Mouse (Mus musculus): ENCODE results near the gene Arhgap19.
A peak's percentile ranks its signal among the peaks of the same experiment; 100 is the strongest.

Gene Arhgap19

DNA sequence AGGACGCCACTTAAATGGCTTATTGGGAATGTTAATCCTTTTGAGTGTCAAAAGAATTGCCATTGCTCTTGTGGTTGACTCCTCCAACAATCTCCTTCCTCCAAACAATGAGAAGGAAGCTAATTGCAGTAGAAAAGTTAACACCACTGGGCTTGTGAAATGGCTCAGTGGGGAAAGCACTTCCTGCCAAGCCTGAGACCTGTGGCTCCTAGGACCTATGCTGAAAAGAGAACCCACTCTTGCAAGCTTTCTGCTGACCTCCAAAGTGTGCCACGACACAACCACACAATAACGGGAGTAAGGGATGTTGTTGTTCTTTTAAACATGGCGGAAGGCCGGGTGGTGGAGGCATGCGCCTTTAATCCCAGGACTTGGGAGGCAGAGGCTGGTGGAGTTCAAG is 4.3 kb downstream of the Arhgap19 start:
- no peak for DNase-seq

GRCm38 (mm10) chr19:41796789-41797327 is 5.0 kb downstream of the Arhgap19 start:
- DNase-seq, result no peak

- no peak for DNase-seq
These were observed 5.6 kb downstream of the Arhgap19 start for GRCm38 (mm10) chr19:41796148-41796760.

DNA sequence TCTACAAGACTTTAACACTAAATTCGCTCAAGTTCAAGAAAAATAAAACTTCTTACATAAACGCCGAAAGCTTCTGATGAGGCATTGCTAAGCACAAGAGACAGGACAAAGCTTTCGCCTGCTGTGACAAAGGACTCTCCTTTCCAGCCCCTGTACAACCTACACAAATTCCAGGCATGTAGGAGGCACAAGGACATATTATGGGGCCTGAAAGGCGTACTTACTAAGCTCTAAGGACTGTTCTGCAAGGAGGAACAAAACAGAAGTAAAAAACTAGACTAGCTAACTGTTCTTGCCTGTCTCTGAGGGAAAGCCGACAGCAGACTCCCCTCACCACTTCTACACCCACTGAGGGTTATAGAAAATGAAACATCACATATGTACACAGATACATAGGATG is 6.9 kb downstream of the Arhgap19 start:
- DNase-seq, result no peak

- no peak for DNase-seq
These were observed 7.8 kb downstream of the Arhgap19 start for GRCm38 (mm10) chr19:41794017-41794416.

- DNase-seq, result no peak
These were observed 8.8 kb downstream of the Arhgap19 start for GRCm38 (mm10) chr19:41792934-41793486.

DNA sequence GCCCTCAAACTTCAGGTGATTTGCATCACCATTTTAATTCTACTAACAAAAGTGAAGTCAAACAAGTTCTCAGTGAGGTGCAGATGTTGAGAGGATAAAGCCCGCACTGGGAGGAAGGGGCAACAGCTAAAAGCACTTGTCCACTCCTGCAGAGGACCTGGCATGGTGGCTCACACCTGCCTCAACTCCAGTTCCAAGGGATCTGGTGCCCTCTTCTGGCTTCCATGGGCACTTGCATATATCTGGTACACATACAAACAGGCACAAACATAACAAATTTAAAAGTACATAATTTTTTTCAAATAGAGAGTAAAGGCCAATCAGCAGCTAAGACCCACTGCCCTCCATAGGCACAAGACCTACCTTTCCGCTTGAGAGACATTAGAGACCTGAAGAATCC is 10.5 kb downstream of the Arhgap19 start:
- no peak for DNase-seq

- DNase-seq, result no peak
These were observed 12.5 kb downstream of the Arhgap19 start for GRCm38 (mm10) chr19:41789110-41789961.

DNA sequence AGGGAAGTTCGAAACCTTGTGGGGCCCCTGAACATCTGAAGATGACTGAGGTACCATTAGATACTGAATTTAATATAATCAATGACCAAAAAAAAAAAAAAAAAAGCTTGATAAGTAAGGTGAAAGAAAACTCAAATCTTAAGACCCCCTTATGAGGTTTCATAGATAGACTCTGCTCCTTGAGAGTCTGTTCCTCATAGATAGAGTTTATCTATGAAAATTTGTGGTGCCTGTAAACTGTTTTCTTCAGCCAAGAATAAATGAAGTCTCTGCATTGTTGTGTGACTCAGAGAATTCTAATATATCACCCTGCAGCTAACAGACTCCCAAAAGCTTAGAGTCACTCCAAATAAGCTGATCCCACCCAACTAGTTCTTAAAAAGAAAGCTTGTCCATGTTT is 15.0 kb downstream of the Arhgap19 start:
- DNase-seq, result no peak

GRCm38 (mm10) chr19:41777514-41777913 is 24.3 kb downstream of the Arhgap19 start:
- DNase-seq, result peak in 1 of 2 experiments; percentile 36

- no peak for DNase-seq
These were observed 33.1 kb downstream of the Arhgap19 start for GRCm38 (mm10) chr19:41768711-41769110.

GRCm38 (mm10) chr19:41766628-41767027 is 35.2 kb downstream of the Arhgap19 start:
- no peak for DNase-seq

- DNase-seq, result peak; percentile 80 to 93
These were observed 37.8 kb downstream of the Arhgap19 start for GRCm38 (mm10) chr19:41763870-41764660.

DNA sequence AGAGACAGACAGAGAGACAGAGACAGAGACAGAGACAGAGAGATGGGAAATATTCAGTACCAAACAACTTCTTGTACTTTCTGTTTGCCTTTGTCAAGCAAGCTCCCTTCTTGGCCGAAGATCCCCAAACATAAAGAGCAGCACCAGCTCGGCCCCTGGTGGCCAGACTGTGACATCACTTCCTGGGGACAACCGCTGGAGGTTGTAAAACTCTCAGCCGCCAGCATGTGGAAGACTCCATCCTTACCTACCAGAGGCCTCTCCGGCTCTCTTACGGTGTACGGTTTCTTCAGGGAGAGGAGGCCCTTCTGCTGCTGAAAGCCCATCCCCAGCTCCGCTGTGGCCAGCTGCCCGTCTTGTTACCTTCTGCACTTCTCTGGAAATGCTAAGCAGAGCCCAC is 40.3 kb downstream of the Arhgap19 start:
- peak in 1 of 2 experiments; percentile 50 for DNase-seq

DNA sequence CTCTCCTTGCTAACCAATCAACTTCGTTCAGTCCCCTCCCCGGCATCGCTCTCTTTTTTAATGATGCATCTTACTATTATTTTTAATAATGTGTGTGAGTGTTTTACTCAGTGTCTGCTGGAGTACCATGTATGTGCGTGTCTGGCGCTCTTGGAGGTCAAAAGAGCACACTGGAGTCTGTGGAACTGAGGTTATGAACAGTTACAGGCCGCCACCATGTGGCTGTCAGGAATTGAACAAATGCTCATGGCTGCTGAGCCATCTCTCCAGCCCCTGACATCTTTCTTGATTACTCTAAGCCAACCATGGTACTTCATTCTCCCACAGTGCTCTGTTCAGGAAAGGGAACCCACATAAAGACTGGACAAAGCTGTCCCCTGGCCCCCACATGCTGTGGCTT is 42.1 kb downstream of the Arhgap19 start:
- no peak for DNase-seq

DNA sequence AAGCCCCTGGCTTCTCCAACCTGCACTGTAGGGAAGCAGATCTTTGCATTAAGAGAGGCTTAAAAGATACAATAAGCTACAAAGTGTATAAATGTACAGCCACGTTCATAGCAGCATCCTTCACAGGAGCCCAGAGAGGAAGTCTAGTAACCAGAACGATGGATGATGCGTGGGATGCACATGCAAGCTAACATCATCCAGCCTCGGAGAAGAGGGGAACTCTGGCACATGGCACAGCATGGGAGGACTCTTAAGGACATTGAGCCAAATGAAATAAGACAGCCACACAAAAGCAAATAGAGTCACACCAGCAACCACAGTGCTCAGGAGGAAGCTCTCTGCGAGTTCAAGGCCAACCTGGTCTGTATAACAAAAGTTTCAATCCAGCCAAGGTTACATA is 42.6 kb downstream of the Arhgap19 start:
- DNase-seq, result no peak

DNA sequence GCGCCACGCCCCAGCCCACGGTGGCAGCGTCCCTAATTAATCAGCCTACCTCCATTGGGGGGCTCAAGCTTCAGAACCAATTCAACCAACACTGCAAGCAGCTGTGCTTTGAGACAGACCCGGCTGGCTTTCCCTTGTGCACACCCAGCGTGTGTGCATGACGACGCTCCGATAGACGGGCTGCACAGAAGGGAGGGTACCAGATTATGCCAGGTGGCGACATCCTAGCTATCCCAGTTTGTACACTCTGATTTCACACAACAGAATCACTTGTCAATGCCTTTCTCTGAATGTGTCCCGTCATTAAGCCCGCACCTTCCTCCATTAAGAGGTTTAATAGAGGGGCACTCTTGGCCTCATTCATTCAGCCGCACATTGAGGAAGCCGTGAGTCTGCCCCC is 47.1 kb downstream of the Arhgap19 start:
- no peak for DNase-seq

- DNase-seq, result no peak
These were observed 49.9 kb downstream of the Arhgap19 start for GRCm38 (mm10) chr19:41751906-41752305.

DNA sequence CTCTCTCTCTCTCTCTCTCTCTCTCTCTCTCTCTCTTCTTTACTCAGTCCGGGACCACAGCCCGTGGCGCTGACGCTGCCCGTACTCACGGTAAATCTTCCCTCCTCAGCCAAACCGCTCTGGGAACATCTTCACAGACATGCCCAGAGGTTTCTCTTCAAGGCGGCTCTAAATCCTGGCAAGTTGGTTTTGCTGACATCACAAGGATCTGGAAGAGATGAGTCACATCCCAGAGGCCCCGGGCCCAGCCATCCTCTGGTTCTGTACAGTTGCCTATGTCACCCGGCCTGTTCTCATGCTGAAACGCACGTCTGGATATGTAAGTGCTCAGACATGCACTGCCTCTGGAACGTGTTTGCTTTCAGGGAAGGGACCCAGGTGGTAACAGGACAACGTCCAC is 54.4 kb downstream of the Arhgap19 start:
- no peak for DNase-seq

GRCm38 (mm10) chr19:41745941-41746557 is 55.8 kb downstream of the Arhgap19 start:
- DNase-seq, result peak; percentile 33 to 48

DNA sequence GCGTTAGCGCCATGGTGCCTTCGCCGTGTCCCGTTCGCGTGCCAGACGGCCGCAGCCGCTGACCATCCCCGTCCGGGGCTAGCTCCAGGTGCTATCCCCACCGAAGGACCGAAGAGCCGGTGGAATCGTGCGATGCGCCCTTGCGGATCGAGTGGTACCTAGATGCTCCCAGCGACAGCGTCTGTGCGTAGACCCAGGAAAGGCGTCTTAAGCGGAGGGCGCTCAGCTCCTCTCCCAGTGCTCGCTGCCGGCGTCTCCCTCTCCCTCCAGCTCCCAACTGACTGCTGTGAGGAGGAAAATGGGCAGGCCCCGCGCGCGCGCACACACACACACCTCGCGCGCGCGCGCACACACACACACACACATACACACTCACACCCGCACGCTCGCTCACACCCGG is 58.5 kb downstream of the Arhgap19 start, which contains the start of gene Slit1:
Gene Slit1, minus strand, starts transcription at position 270 of the 400 bp plus-strand sequence.
- no peak for DNase-seq

GRCm38 (mm10) chr19:41738896-41739295 is 63.0 kb downstream of the Arhgap19 start:
- no peak for DNase-seq

All from kidney, postnatal 36 days (tissue).